Mouse (Mus musculus) heart, adult 8-10 months (tissue): Measurements from ENCODE around the gene Pgap2. TPM values are rescaled to one million over a fixed set of nuclear protein-coding genes. Genes with fewer than 3 reads are reported as not detected.

Experiments used
- DNase-seq: peaks from one replicate; pipeline ENCODE4 v3.0.0; 2022; ENCODE audit warnings: low spot score
- total RNA-seq, 4 experiments: library from RNA; stranded (reverse); gene quantifications; 2 replicates each; pipeline ENCODE4 v1.2.4; 2022

Gene Pgap2
- total RNA-seq: 10 to 100 TPM; 62.6 to 83.1 (median 73.8) TPM

- peak; percentile 98 for DNase-seq
These were observed at the start of gene Pgap2, which contains the start of gene Nup98 for GRCm38 (mm10) chr7:102209756-102210721. Gene Pgap2, plus strand, starts transcription at chr7:102210208. Gene Nup98, minus strand, starts transcription at chr7:102210176.

- no peak for DNase-seq
These were observed 39.7 kb upstream of the Pgap2 start for GRCm38 (mm10) chr7:102170300-102170699.

- DNase-seq: no peak
These were observed 26.2 kb upstream of the Pgap2 start for GRCm38 (mm10) chr7:102183849-102184248.

DNA sequence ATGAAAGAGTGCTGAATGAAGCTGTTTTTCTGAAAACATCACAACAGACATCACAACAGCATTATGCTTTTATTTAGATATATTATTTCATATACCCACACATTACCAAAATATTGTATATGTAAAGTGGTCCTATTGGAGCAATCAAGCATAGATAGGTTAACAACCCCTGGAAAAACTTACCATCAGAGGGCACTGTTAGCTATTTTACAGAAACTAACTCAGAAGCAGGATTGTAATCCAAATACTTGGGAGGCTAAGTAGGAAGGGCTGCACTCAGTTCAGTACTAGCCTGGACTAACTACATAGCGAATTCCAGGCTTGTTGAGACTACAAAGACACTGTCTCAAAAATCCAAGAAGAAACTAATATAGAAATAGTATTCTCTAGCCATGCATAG, 17.7 kb upstream of the Pgap2 start:
- DNase-seq: peak; percentile 21

DNA sequence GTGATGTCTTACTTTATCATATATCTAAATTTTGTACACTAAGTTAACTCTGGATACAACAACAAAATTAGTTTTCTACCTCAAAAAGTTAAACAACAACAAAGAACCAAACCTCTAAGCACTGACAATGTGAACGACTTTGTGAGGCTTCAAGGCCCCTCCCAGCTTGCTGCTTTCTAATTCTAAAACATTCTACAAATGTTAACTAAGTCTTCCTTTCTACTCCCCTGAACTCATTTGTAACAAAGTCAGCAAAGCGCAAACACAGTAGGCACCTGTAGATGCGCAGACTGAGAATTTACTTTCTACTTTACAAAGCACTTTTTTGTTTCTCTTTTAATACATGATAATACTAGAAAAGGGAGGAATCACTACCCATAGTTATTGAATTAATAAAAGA, 9.4 kb upstream of the Pgap2 start:
- DNase-seq: no peak

DNA sequence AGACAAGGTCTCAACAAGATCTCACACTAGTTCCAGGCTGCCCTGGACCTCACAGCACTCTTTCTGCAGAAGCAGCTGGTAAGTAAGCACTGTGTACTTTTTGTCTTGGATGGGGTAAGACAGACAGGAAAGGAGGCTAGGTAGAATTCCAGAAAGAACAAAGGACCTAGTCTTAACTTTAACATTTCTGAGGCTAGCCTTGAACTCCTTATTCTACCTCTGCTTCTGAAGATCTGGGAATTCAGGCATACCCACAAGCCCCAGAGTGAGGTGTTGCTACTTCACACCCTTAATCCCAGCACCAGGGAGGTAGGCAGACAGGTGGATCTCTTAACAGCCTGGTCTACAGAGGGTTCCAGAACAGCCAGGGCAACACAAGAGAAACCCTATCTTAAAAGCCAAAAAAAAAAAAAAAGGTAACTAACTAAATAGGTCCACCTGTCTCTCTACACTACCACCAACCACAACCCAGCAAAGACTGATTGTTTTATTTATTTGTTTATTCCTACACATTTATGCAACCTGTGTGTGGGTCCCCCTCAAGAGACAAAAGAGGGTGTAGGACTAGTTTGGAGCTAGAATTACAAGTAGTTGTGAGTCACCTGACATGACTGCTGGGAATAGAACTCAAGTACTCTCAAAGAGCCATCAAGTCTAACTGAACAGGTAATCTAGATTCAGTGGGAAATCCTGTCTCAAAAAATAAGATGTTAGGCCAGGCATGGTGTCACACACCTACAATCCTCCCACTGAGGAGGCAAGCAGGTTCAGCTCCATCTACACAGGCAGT, 8.8 kb upstream of the Pgap2 start:
- no peak for DNase-seq

DNA sequence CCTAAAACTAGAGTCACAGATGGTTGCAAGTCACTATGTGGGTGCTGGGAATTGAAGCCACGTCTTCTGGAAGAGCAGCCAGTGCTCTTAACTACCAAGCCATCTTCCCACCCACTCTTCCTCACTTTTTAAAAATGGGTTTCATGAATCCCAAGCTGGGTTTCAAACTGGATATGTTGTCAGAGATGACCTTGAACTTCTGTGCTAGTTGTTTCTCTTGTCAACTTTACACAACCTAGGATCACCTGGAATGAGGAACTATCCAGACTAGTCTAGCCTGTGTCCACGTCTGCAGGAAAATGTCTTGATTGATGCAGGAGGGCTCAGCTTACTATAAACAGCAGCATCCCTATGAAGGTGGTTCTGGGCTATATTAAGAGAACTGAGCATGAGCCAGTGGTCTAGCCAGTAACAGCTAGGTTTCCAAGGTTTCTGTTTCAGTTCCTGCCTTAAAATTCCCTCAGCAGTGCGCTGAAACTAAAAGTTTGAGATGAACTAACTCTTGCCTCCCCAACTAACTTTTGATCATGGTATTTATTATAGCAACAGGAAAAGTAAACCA, 5.6 kb upstream of the Pgap2 start:
- DNase-seq: no peak

DNA sequence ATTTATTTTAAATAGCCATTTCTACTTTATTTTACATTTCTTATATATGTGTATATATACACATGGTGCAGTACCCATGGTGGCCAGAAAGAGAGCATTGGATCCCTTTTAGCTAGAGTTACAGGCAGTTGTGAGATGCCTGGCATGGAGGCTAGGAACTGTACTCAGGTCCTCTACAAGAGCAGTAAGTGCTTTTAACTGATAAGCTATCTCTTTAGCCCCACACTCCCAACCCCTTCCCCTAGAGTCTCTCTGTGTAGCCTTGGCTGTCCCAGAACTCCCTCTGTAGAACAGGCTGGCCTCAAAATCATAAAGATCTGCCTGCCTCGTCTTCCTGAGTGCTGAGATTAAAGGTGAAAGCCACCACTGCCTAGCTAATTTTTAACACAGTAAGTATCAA, 4.4 kb upstream of the Pgap2 start:
- DNase-seq: no peak

DNA sequence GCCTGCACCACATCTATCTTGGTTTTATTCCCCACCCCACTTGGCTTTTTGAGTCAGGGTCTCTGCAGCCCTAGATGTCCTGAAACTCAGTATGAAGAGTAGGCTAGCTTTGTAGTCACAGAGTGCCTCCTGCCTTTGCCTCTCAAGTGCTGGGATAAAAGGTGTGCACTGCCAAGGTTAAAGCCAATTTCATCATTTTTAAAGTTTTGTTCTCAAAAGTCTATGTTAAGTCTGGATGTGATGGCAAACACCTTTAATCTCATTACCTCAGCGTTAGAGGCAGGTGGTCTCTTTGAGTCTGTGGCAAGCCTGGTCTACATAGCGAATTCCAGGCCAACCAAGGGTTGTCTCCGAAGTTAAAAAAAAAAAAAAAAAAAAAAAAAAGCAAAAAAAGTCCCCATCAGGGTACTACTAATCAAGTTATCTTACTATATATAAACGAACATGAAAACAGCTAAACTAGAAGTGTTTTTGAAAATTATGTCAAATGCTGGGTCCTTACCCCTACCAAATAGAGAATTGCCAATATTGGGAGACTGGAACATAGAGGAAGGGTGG, 1.1 kb upstream of the Pgap2 start:
- DNase-seq: no peak

DNA sequence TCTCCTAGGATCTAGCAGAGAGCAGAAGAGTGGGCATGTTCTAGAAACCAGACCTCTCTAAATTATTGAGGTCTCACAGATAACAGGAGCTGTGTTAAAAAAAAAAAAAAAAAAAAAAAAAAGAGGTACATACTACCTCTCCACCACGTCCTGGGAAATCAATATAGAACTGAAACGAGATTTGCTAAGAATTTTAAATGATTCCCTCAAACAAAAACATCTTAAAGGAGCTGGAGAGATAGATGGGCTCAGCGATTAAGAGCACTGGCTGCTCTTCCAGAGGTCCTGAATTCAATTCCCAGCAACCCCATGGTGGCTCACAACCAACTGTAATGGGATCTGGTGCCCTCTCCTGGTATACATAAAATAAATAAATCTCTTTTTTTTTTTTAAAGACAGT, 1.1 kb downstream of the Pgap2 start:
- DNase-seq: no peak

DNA sequence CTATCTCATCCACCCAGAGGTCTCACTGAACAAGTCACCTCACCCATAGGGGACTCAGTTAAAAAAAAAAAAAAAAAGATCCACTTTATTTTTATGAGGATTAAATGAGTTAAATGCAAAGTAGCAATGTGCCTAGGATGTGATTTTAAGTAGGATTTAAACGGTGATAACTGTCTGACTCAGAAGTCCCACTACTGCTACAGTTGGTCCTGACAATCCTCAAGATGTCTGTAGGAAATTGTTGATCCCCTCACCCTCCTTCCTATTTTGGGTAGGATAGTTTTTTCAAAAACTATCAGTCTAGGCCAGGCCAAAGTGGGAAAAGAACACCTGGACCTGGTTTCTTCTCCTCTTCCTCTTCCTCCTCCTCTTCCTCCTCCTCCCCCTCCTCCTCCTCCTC, 11.9 kb downstream of the Pgap2 start:
- DNase-seq: no peak

- peak; percentile 61 for DNase-seq
These were observed 12.3 kb downstream of the Pgap2 start for GRCm38 (mm10) chr7:102222336-102222735.

DNA sequence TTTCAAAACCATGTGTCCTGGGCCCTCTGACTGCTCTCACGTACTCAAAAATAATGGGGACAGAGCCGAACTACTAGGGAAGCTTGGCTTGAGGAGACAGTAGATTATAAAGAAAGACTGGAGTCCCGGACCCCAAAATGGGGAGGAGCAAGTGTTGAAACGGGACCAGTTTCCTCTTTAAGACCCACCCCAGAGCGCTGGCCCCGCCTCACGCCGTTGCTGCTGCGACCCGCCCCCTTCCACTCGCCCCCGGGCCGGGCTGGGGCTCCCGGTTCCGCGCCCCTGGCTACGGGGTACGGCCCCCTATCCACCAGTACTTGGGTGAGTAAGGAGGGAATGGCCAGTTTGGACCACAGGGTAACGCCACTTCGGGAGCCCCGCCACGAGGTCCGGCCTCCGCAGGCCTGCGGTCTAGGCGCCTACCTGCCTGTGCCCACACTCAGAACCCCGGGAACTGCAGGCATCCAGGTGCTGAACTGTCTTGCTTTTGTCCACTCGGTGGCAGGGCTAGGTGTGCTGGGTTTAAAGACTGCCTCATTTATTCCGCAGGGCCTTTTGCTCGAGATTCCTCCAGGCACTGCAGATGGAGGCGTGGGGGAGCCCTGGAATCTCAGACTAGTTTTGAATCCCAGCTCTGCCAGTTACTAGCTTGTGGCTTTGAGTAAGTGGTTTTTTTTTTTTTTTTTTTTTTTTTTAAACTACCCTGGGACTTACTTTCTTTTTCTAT, 13.0 kb downstream of the Pgap2 start:
- peak; percentile 82 for DNase-seq

DNA sequence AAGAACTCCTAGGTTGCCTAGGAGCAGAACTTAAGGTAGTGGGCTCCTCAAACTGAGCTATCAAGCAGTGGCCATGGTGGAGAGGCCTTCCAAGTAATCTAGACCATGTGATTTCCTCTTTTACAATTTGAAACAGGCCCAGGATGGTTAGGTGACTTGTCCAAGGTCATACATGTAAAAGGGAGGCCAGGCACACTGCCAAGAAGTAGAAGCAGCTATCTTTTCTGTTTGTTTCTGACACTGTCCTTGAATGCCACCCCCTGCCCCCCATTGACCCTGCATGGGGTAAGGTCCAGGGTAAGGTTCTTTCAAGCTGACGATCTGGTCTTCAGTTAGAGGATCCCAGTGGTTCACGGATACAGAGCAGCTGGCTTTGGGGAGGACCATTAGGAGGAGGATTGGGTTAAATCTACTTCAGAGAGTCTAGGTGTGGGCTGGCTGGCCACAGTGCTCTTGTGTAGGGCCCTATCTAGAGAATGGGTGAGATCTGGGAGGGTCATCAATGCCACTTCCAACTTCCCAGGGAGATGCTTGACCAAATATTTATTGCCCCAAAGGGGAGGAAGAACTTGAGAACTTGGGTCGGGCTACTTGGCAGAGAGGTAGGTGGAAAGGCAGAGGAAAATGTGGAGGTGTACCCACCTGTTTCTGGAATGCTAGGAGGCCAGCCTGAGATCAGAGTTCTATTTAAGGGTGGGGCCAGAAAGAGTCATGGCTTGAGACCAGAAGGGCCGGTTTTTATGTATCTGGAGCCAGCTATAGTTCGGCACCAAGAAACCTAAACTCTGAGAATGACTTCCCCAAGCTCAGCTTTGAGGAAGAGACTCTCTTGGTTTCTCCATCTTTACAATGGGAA, 14.1 kb downstream of the Pgap2 start:
- DNase-seq: no peak

DNA sequence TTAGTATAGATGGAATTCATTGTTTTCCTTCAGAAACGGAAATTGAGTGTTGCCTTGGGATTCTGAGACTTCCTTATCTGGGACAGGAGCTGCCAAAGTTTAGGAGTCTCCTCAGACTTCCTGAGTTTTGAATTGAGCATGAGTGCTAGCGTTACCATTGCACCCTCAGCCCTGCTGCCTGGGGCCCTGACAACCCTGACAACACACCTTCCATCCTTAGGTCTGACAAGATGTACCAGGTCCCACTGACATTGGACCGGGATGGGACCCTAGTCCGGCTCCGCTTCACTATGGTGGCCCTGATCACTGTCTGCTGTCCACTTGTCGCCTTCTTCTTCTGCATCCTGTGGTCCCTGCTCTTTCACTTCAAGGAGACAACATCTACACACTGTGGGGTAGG, 16.0 kb downstream of the Pgap2 start:
- no peak for DNase-seq

DNA sequence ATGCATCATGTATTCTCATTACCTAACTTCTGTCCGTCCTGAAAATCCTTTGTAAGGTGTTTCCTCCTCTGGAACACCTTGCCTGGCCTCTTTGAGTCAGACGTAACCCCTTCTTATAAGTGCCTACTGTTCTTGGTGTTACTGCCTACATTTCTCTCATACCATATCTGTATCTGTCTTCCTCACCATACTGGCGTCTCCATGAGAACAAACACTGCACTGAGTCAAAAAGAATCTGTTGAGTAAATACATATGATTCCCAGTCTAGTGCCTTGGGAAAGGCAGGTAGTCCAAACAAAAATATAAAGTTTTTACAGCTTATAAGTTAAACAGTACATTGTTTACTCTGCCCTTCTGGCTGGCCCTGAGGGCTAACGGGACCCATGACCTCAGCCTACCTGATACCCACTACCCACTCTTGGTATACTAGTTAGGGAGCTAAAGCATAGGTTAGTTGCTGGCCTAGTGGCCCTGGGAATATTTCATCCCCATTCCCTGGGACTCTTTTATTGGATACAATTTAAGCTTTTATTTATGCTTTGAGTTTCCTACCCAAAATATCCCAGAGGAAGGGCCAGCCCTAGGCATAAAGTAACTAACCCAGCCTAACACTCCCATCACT, 18.2 kb downstream of the Pgap2 start:
- DNase-seq: no peak

DNA sequence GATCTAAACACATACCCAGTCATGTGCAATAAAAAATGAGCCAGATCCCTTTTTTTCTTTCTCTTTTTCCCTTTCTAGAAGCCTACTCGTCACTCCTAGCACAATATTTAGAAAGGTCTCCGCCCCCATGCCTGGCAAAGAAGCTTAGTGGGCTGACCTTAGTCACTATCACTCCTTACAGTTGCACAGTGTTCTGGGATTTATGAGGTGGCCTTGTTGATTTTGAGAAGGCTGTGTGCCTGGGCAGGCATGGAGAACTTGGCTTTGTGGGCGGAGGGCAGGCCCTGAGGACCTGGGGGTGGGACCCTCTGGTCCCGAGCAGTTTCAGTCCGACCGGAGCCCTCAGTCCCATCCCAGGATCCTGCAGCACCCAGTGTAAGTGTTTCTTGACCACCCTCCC, 19.8 kb downstream of the Pgap2 start:
- DNase-seq: no peak

GRCm38 (mm10) chr7:102233059-102233458, 23.1 kb downstream of the Pgap2 start:
- no peak for DNase-seq

- no peak for DNase-seq
These were observed 28.8 kb downstream of the Pgap2 start for GRCm38 (mm10) chr7:102238686-102239286.
